22 mouse cellular contexts compared by ENCODE assay signal in the genomic region with DNA sequence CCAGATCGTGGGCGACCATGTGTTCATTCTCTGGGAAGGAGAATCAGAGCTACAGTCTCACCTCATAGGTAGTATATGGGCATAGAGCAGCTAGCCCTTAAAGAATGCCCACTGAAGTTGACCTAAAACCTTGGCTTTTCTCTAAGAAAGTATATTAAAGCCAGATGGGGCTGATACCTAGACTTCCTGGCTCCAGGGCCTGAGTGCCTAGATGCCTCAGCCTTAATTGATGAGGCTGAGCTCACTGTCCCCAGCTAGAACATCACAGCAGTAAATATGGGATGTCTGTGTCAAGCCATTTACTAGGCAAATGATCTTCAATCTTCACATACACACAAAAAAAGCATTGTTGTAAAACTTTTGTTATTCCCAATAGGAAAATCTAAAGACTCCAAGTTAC. TPM values are rescaled to one million over a fixed set of nuclear protein-coding genes. Genes with fewer than 3 reads are reported as not detected.
"Had no signal": no experiment of that assay in that cellular context is flagged by ENCODE, and none has a peak within 500 bp of the region (broad histone marks: within the 10 kb centered on the region; RNA-seq: fewer than 3 reads in every experiment).

No protein-coding gene starts in this region.

- H3K36me3 ChIP-seq: midbrain, embryonic 13.5 days; midbrain, embryonic 15.5 days; neural tube, embryonic 12.5 days; stomach, embryonic 15.5 days had no signal

- ATAC-seq: midbrain, embryonic 13.5 days; midbrain, embryonic 15.5 days had no signal

- H3K27ac ChIP-seq: macrophage; midbrain, embryonic 13.5 days; midbrain, embryonic 15.5 days; neural tube, embryonic 12.5 days; stomach, embryonic 15.5 days; stomach, postnatal 0 days had no signal

- H3K4me3 ChIP-seq: megakaryocyte, embryonic 14.5 days; midbrain, embryonic 13.5 days; midbrain, embryonic 15.5 days; neural tube, embryonic 12.5 days; stomach, embryonic 15.5 days had no signal

- H3K9me3 ChIP-seq: megakaryocyte, embryonic 14.5 days; midbrain, embryonic 13.5 days; midbrain, embryonic 15.5 days; neural tube, embryonic 12.5 days; stomach, embryonic 15.5 days had no signal

- H3K27me3 ChIP-seq: megakaryocyte, embryonic 14.5 days; midbrain, embryonic 13.5 days; midbrain, embryonic 15.5 days; neural tube, embryonic 12.5 days; stomach, embryonic 15.5 days had no signal

- H3K4me2 ChIP-seq: lung, embryonic 14.5 days; midbrain, embryonic 11.5 days; midbrain, embryonic 13.5 days; midbrain, embryonic 15.5 days; neural tube, embryonic 12.5 days; stomach, embryonic 15.5 days had no signal

- H3K9ac ChIP-seq: lung, embryonic 14.5 days; midbrain, embryonic 13.5 days; midbrain, embryonic 15.5 days; neural tube, embryonic 12.5 days; stomach, embryonic 15.5 days had no signal

- H3K4me1 ChIP-seq: midbrain, embryonic 13.5 days; midbrain, embryonic 15.5 days; neural tube, embryonic 12.5 days; stomach, embryonic 15.5 days had no signal

- DNase-seq: lung, adult 18-20 months; lung, embryonic 14.5 days; lung, postnatal 10 days; lung, postnatal 36 days; right cerebral cortex, postnatal 14 days; thymus, adult 2 months; thymus, postnatal 25 days; thymus, postnatal 4 days had no signal

RNA-seq across cellular contexts. Expression of a gene that starts 32.1 kb away (rescaled TPM):
- polyA plus RNA-seq: lung, embryonic 14.5 days; lung, embryonic 16.5 days; midbrain, embryonic 11.5 days; midbrain, embryonic 13.5 days; midbrain, embryonic 15.5 days; midbrain, postnatal 0 days; neural tube, embryonic 12.5 days; neural tube, embryonic 14.5 days; spleen, adult 2 months; stomach, embryonic 15.5 days; stomach, postnatal 0 days; testis, adult 2 months; thymus, adult 2 months; urinary bladder, adult 2 months had no signal
